Mouse (Mus musculus): ENCODE data around the gene Dnah2. TPM values are rescaled to one million over a fixed set of nuclear protein-coding genes. Genes with fewer than 3 reads are reported as not detected.

Dnah2 gene
- 2.7 and 3.1 TPM in 2 replicates for polyA plus RNA-seq (2015; fragmentation: Nextera tagmentation; extraction: Ambion mirVana)

DNA sequence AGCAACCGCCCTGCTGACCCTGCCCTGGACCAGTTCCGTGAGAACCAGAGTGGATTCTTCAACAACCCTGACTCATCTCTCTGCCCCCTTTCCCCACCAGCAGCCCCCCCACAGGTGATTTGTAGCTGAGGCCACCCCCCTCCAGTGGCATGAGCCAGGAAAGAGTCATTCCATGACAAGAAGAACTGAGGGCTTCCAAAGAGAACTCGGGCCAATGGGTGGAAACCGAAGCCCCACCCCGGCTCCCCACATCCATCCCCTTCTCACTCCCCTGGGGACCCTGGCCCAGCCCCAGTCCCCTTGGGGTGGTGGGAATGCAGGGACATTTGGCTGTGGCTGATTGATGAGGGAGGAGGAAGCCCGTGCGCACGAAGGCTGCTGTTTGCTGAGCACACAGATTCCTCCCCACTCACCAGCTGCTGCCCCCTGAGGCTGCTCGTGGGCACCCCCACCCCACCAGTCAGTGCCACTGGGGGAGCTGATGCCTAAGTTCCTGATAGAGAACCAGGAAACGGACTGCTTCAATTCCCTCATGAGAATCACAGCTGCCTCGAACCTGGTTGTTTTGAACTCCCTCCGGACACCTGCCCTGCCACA is at the start of gene Dnah2:
Dnah2 (minus strand) TSS at position 51 of the 597 bp plus-strand sequence.
- Histone ChIP-seq H3K4me2 (replicated peaks) (0 out of 2 replicates have a peak within 1 kb of the TSS, but pooled peaks have one; percentile 78), H3K27me3 (no peaks in the 10 kb centered on the region), H3K27ac (replicated peaks) (peak within 1 kb of the TSS; percentile 93), H3K4me1 (peaks cover 73% of the 10 kb centered on the region), H3K36me3 (no peaks in the 10 kb centered on the region), H3K9me3 (no peaks in the 10 kb centered on the region), H3K4me3 (no peak within 1 kb of the TSS), H3K9ac (replicated peaks) (no peak within 1 kb of the TSS)
- no peak for ATAC-seq (replicated peaks)
- 56% methylated on average over 12 of the region's 12 CpGs for WGBS

DNA sequence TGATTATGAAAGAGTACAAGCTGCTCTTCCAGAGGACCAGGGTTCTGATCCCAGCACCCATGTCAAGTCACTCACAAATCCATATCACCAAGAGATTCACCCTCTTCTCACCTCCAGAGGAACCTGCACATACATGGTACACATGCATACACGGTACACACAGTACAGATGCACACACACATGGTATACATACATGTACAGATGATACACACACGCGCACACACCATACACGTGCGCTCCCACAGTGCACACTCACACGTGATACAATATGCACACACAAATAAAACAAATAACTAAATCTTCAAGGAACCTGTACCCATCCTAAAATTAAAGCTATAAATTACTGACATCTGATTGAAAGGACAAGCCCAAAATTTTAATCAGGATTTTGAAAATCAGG is 45.9 kb upstream of the Dnah2 start:
- H3K27ac ChIP-seq (replicated peaks): no peak overlapping the region
- H3K4me1 ChIP-seq: peaks cover 9% of the 10 kb centered on the region
- WGBS: 96% methylated on average over 6 of the region's 6 CpGs
- H3K27me3 ChIP-seq: no peaks in the 10 kb centered on the region
- ATAC-seq (replicated peaks): no peak
- no peaks in the 10 kb centered on the region for H3K9me3 ChIP-seq
- H3K4me2 ChIP-seq (replicated peaks): no peak overlapping the region
- H3K4me3 ChIP-seq: no peak overlapping the region
- H3K9ac ChIP-seq (replicated peaks): no peak overlapping the region
- peaks cover 17% of the 10 kb centered on the region for H3K36me3 ChIP-seq

DNA sequence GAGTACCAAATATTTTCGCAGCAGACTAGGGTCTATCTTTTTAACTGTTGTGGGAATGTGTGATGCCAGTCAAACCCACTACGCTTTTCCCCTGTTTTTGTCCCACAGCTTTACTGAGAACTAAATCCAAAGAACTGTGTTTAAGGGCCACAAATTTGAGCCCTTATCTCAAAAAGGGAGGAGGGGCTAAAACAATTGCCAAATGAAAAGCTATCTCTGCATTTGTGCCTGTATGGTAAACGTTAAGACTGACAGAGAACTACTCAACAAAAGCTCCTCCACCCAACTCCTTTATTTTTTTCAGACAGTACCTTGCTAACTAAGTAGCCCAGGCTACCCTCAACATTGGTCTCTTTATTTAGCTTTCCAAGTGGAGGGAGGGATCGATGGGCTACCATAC is 43.9 kb upstream of the Dnah2 start:
- Histone ChIP-seq H3K27me3 (no peaks in the 10 kb centered on the region), H3K9ac (replicated peaks) (no peak overlapping the region), H3K4me3 (no peak overlapping the region), H3K4me2 (replicated peaks) (no peak overlapping the region), H3K36me3 (peaks cover 38% of the 10 kb centered on the region), H3K9me3 (no peaks in the 10 kb centered on the region), H3K4me1 (peaks cover 5% of the 10 kb centered on the region), H3K27ac (replicated peaks) (peak overlapping the region; percentile 73)
- ATAC-seq (replicated peaks): no peak
- WGBS: 82% methylated on average over 4 of the region's 4 CpGs

DNA sequence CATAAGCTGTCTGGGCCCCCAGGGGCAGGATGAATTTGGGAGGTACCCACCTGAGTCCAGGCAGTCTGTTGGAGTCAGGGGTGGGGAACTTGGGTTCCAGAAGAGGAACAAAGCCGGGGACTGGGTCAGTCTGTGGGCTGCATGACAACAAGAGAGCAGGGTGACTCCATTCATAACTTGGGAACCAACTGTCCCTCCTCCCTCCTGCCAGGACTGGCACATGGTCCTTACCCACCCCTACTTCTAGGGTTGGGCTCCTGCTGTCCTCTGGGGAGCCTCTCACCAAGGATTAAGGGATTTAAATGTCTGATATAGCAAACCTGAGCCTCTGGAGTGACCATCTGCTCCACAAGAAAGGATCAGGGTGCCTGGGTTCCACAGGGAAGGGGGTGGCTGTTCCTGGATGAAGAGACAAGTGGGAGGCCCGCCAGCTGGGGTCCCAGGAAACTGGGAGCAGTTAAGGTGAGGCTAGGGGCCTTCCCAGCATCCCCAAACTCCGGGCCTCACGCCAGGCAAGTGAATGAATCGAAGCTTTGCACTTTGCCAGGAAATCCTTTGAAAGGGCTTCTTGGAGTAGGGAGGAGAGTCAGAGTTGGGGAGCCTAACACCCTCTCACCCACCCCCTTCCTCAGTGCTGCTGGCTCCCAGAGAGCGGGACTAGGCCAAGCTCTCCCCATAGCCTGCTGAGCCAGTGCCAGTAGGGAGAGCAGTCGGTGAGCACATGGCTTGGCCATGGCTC is 43.2 kb upstream of the Dnah2 start:
- peak; percentile 82 for ATAC-seq (replicated peaks)
- 50% methylated on average over 7 of the region's 7 CpGs for WGBS
- peak overlapping the region; percentile 73 for H3K27ac ChIP-seq (replicated peaks)
- H3K4me2 ChIP-seq (replicated peaks): no peak overlapping the region
- peaks cover 45% of the 10 kb centered on the region for H3K36me3 ChIP-seq
- H3K27me3 ChIP-seq: no peaks in the 10 kb centered on the region
- H3K9ac ChIP-seq (replicated peaks): no peak overlapping the region
- no peaks in the 10 kb centered on the region for H3K9me3 ChIP-seq
- no peak overlapping the region for H3K4me3 ChIP-seq
- H3K4me1 ChIP-seq: peaks cover 5% of the 10 kb centered on the region

DNA sequence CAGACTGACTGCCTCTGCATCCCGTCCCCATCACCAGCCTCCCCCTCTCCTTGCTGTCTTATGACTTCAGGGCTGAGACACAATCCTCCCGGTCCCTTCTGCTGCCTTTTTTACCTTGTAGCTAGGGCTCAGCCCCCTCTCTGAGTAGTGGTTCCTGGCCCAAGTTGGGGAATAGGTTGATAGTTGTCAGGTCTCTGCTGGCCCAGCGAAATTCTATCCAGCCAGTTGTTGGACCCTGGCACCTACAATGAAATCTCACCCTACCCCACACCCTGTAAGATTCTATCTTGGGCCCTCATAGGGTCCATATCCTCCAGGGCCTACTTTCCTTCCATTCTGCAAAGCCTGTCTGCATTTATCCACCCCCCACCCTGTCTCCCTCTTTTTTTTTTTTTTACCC is 42.5 kb upstream of the Dnah2 start:
- Histone ChIP-seq H3K4me1 (peaks cover 5% of the 10 kb centered on the region), H3K9ac (replicated peaks) (no peak overlapping the region), H3K4me2 (replicated peaks) (no peak overlapping the region), H3K27me3 (no peaks in the 10 kb centered on the region), H3K36me3 (peaks cover 45% of the 10 kb centered on the region), H3K9me3 (no peaks in the 10 kb centered on the region), H3K27ac (replicated peaks) (peak overlapping the region; percentile 73), H3K4me3 (no peak overlapping the region)
- ATAC-seq (replicated peaks): no peak
- 80% methylated on average over 3 of the region's 3 CpGs for WGBS

DNA sequence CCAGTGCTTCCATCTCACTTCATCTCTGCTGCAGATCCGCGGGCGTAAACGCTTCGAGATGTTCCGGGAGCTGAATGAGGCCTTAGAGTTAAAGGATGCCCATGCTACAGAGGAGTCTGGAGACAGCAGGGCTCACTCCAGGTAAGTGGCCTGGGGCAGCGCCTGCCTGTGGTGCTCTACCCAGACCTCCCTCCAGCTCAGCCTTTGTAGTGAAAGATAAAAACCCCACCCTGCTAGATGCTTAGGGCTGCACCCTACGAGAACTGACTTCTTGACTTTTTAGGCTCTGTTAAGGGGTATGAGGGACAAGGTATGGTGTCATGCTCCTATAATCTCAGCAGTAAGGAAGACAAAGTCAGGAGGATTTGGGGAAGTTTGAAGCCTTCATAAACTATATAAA is 41.7 kb upstream of the Dnah2 start:
- Histone ChIP-seq H3K4me3 (no peak overlapping the region), H3K27me3 (no peaks in the 10 kb centered on the region), H3K4me2 (replicated peaks) (no peak overlapping the region), H3K27ac (replicated peaks) (no peak overlapping the region), H3K9me3 (no peaks in the 10 kb centered on the region), H3K4me1 (peaks cover 5% of the 10 kb centered on the region), H3K9ac (replicated peaks) (no peak overlapping the region), H3K36me3 (peaks cover 45% of the 10 kb centered on the region)
- 92% methylated on average over 8 of the region's 8 CpGs for WGBS
- no peak for ATAC-seq (replicated peaks)

DNA sequence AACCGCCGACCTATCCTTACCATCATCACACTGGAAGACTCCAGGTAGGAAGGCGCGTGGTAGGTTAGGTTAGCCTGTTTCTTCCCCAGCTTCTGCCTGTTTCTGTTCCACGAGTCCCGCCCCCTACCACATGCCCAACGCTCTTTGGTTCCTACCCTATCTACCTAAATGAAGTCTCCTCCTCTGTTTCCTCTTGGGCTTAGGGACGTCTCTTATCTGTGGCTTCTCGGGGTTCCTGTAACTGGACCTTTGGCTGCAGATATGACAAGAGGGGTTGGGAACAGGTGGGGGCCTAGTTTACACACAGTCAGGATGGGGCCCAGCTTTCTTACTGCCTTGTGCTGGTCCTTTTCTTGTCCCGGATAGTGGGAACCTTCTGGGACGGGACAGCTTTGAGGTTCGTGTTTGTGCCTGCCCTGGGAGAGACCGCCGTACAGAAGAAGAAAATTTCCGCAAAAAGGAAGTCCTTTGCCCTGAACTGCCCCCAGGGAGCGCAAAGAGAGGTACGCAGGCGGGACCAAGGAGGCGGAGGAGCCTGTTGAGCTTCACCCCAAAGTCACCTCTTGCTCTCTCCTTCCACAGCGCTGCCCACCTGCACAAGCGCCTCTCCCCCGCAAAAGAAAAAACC is 40.4 kb upstream of the Dnah2 start:
- Histone ChIP-seq H3K4me1 (peaks cover 5% of the 10 kb centered on the region), H3K36me3 (peaks cover 45% of the 10 kb centered on the region), H3K27ac (replicated peaks) (no peak overlapping the region), H3K4me2 (replicated peaks) (no peak overlapping the region), H3K4me3 (no peak overlapping the region), H3K27me3 (no peaks in the 10 kb centered on the region), H3K9me3 (no peaks in the 10 kb centered on the region), H3K9ac (replicated peaks) (no peak overlapping the region)
- no peak for ATAC-seq (replicated peaks)
- WGBS: 94% methylated on average over 22 of the region's 22 CpGs

DNA sequence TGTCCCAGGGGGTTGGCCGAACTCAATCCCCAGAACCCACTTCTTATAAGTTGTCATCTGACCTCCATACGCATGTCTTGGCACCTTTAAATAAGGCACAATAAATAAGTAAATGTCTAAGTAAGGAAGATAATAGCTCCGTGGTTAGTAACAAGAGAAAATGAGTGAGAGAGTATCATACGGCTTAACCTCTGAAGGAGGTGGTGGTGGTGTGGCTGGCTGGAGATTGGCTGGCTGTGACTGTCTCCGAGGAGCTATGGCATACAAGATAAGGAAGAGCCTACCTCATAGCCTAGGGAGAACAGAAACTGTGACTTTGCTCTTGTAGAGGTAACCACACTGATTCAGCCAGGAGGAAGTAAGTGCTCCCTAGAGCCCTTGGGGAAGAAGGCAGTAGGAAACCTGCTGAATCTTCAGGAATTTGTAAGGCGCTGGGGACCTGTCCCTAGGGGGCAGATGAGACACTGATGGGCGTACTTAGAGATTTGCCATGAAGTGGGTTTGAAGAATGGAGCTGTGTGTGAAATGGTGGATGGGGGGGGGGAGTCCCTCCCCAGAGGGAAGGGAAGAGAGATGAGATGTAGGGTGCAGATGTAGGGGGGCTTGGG is 36.9 kb upstream of the Dnah2 start:
- no peak overlapping the region for H3K9ac ChIP-seq (replicated peaks)
- H3K27ac ChIP-seq (replicated peaks): no peak overlapping the region
- H3K36me3 ChIP-seq: peaks cover 38% of the 10 kb centered on the region
- no peak for ATAC-seq (replicated peaks)
- H3K9me3 ChIP-seq: no peaks in the 10 kb centered on the region
- peaks cover 10% of the 10 kb centered on the region for H3K4me1 ChIP-seq
- 85% methylated on average over 7 of the region's 7 CpGs for WGBS
- H3K4me2 ChIP-seq (replicated peaks): no peak overlapping the region
- H3K27me3 ChIP-seq: no peaks in the 10 kb centered on the region
- H3K4me3 ChIP-seq: no peak overlapping the region

DNA sequence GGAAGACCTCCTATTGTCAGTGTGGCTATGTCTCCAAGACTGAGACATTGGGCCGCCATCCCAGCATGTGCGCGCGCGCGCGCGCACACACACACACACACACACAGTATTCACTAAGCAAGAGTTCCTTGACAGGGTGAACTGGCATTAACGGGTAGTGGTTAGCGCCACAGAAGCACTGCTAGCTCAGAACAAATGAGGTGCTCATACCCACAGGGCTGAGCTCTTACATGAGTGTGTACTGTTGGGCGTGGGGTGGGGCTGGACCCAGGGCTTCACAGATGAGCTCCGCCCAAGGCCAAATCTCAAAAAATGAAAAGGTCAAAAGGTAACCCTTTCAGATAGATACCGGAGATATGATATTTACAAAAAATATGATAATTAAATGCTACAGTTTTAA is 36.0 kb upstream of the Dnah2 start:
- Histone ChIP-seq H3K36me3 (peaks cover 29% of the 10 kb centered on the region), H3K27me3 (no peaks in the 10 kb centered on the region), H3K9ac (replicated peaks) (no peak overlapping the region), H3K27ac (replicated peaks) (no peak overlapping the region), H3K4me3 (no peak overlapping the region), H3K4me2 (replicated peaks) (no peak overlapping the region), H3K4me1 (peaks cover 11% of the 10 kb centered on the region), H3K9me3 (no peaks in the 10 kb centered on the region)
- no peak for ATAC-seq (replicated peaks)
- 89% methylated on average over 13 of the region's 13 CpGs for WGBS

DNA sequence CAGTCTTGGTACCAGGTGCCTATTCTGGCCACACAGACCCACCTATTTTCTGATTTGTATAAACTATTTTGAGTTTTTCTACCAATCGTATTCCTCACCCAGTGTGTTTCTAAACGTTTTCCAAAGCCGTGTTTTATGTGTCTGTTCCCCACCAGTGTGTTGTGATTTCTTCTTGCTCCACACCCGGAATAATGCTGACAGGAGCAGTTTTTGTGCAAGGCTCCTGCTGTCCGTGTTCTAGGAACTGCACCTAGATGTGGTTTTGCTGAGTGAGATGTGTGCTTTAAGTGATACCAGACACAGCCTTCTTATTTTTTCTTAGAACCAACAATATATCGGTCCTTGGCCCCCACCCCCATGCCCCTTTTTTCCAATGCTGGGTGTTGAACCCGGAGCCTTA is 35.1 kb upstream of the Dnah2 start:
- H3K36me3 ChIP-seq: peaks cover 20% of the 10 kb centered on the region
- no peaks in the 10 kb centered on the region for H3K9me3 ChIP-seq
- WGBS: 86% methylated on average over 7 of the region's 7 CpGs
- peaks cover 16% of the 10 kb centered on the region for H3K4me1 ChIP-seq
- no peak overlapping the region for H3K9ac ChIP-seq (replicated peaks)
- no peaks in the 10 kb centered on the region for H3K27me3 ChIP-seq
- no peak overlapping the region for H3K4me3 ChIP-seq
- H3K4me2 ChIP-seq (replicated peaks): no peak overlapping the region
- no peak for ATAC-seq (replicated peaks)
- no peak overlapping the region for H3K27ac ChIP-seq (replicated peaks)

DNA sequence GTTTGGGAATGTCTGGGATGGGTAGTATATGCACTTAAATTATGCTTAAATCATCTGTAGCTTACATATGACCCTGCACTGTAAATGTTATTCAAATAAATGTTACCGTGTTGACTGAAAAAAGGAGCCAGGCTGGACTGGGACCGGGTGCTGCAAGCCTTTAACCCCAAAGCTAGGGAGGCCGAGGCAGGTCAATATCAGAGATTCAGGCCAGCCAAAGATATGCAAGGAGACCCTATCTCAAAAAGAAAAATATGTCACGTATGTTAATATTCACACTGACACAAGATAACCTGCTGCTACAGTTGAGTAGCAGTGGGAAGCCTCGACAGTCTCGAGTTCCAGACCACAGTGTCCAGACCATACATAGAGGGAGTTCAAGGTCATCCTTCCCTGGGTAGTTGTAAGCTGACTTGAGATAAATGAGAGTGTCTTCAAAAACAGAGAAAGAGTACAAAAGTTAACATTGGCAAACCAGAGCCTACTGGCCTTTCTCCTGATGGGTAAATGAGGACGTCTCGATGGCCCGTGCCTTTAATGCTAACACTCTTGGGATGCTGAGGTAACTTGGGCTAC is 33.4 kb upstream of the Dnah2 start:
- H3K4me2 ChIP-seq (replicated peaks): peak overlapping the region; percentile 70
- no peaks in the 10 kb centered on the region for H3K27me3 ChIP-seq
- peaks cover 3% of the 10 kb centered on the region for H3K36me3 ChIP-seq
- 64% methylated on average over 9 of the region's 9 CpGs for WGBS
- H3K9ac ChIP-seq (replicated peaks): peak overlapping the region; percentile 61; the same call in 1 of the 2 replicates
- H3K9me3 ChIP-seq: no peaks in the 10 kb centered on the region
- H3K4me3 ChIP-seq: peak overlapping the region; percentile 75
- no peak for ATAC-seq (replicated peaks)
- H3K27ac ChIP-seq (replicated peaks): no peak overlapping the region
- H3K4me1 ChIP-seq: peaks cover 32% of the 10 kb centered on the region

DNA sequence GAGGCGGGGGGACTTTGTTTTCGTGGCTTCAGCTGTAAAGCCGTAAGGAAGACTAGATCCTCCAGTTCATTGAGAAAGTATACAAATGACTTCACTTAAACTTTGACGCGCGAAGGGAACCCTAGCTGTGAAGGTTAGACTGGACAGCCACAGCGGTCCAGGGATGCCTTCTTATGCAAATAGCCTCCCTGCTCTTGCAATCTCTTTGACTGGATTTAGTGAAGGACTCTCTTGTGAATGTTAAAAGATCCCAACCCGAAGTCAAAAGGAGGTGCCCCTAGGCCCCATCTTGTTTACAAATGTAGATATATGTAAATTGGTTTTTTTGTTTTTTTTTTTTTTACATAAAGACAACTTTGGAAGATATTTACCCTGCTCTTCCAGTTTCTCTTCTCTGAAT is 32.9 kb upstream of the Dnah2 start:
- no peaks in the 10 kb centered on the region for H3K27me3 ChIP-seq
- H3K9ac ChIP-seq (replicated peaks): peak overlapping the region; percentile 61
- no peaks in the 10 kb centered on the region for H3K9me3 ChIP-seq
- no peaks in the 10 kb centered on the region for H3K36me3 ChIP-seq
- no peak for ATAC-seq (replicated peaks)
- H3K4me3 ChIP-seq: peak overlapping the region; percentile 75
- peak overlapping the region; percentile 96 for H3K27ac ChIP-seq (replicated peaks)
- H3K4me1 ChIP-seq: peaks cover 37% of the 10 kb centered on the region
- H3K4me2 ChIP-seq (replicated peaks): peak overlapping the region; percentile 70
- under 1% methylated on average over 8 of the region's 8 CpGs for WGBS
